9 mouse cellular contexts compared by ENCODE assay signal in genomic region chr12:86804308-86804700, GRCm38 (mm10).
DNase-seq lines count a peak whose midpoint lies in the region; ATAC-seq lines count a peak whose summit lies in the region.
"Had no signal": no experiment of that assay in that cellular context is flagged by ENCODE, and none has a peak within 500 bp of the region (broad histone marks: within the 10 kb centered on the region; RNA-seq: fewer than 3 reads in every experiment).

No protein-coding gene starts in this region.

- H3K27me3 ChIP-seq in limb, embryonic 12.5 days, result no peaks in the 10 kb centered on the region

- no peaks in the 10 kb centered on the region for H3K36me3 ChIP-seq in limb, embryonic 12.5 days

- no peaks in the 10 kb centered on the region for H3K9me3 ChIP-seq in limb, embryonic 12.5 days

- peaks cover 94% of the 10 kb centered on the region for H3K4me1 ChIP-seq in limb, embryonic 12.5 days (replicated peaks)

- no peak overlapping the region for H3K4me2 ChIP-seq in limb, embryonic 12.5 days

- no peak overlapping the region for H3K4me3 ChIP-seq in limb, embryonic 12.5 days (replicated peaks)
- H3K4me3 ChIP-seq: erythroblast, embryonic 14.5 days had no signal

- WGBS in limb, embryonic 12.5 days, result 19% methylated on average over 4 of the region's 4 CpGs

- H3K27ac ChIP-seq in limb, embryonic 12.5 days, result peak overlapping the region; percentile 99

- DNase-seq in cerebellum, adult 9-10 months, result peak; percentile 46
- peak; percentile 57 for DNase-seq in 3T3-L1 (ENCODE audit: low read depth, low spot score)
- DNase-seq in heart, adult 18-20 months, result peak; percentile 72 to 81
- no peak for DNase-seq in thymus, postnatal 10 days (ENCODE audit: low spot score in 2 of 2)
- no peak for DNase-seq in left cerebral cortex, adult 8-10 months (ENCODE audit: low spot score in 2 of 2)

- H3K9ac ChIP-seq in limb, embryonic 12.5 days (replicated peaks), result no peak overlapping the region

- no peak for ATAC-seq in cerebellum, adult (ENCODE audit: insufficient number of reproducible peaks, low FRiP score, low TSS enrichment)
- no peak for ATAC-seq in limb, embryonic 12.5 days (ENCODE audit: insufficient number of reproducible peaks, insufficient read depth, low FRiP score, low TSS enrichment, low read depth)
- ATAC-seq in erythroid progenitor cell, adult 5-6 weeks (replicated peaks; ENCODE audit: low FRiP score, poor library complexity, severe bottlenecking), result no peak

Comparison
In these comparisons a context has a peak if more than half of its experiments do, and no peak if none do; other contexts are left out.
1. DNase-seq: peak in cerebellum, adult 9-10 months (single experiment), 3T3-L1 (single experiment) and heart, adult 18-20 months (2 of 2); none in thymus, postnatal 10 days (0 of 2) and left cerebral cortex, adult 8-10 months (0 of 2).